Mouse (Mus musculus): ENCODE results near the gene AC109138.7. TPM values are rescaled to one million over a fixed set of nuclear protein-coding genes. Genes with fewer than 3 reads are reported as not detected.

The AC109138.7 gene
- polyA plus RNA-seq, 1 experiment from 2014 or later: not detected

- H3K4me1 ChIP-seq (ENCODE audit: control insufficient read depth, insufficient read depth, low read depth, low read length): peaks cover 5% of the 10 kb centered on the region
These were observed 40.1 kb downstream of the AC109138.7 start for GRCm38 (mm10) chr19:4254230-4254629.

GRCm38 (mm10) chr19:4255583-4256162 lies 41.5 kb downstream of the AC109138.7 start:
- Histone ChIP-seq H3K4me2 (ENCODE audit: low read length) (no peak overlapping the region), H3K9ac (ENCODE audit: low read depth, low read length) (no peak overlapping the region), H3K9me3 (ENCODE audit: control insufficient read depth, low read length) (no peaks in the 10 kb centered on the region), H3K4me1 (ENCODE audit: control insufficient read depth, insufficient read depth, low read depth, low read length) (peaks cover 5% of the 10 kb centered on the region), H3K4me3 (ENCODE audit: low read length) (no peak overlapping the region), H3K27me3 (replicated peaks; ENCODE audit: control insufficient read depth, insufficient read depth, low read length) (no peaks in the 10 kb centered on the region), H3K27ac (ENCODE audit: low read depth, low read length) (no peak overlapping the region), H3K36me3 (ENCODE audit: control insufficient read depth, insufficient read depth, low read length) (no peaks in the 10 kb centered on the region)
- WGBS: 72% methylated on average over 11 of the region's 11 CpGs
- no peak for ATAC-seq

More at GRCm38 (mm10) chr19:4254230-4254629, 40.1 kb downstream of the AC109138.7 start:
- Histone ChIP-seq H3K4me3 (ENCODE audit: low read length) (no peak overlapping the region), H3K4me2 (ENCODE audit: low read length) (no peak overlapping the region), H3K9ac (ENCODE audit: low read depth, low read length) (no peak overlapping the region), H3K27ac (ENCODE audit: low read depth, low read length) (no peak overlapping the region), H3K9me3 (ENCODE audit: control insufficient read depth, low read length) (no peaks in the 10 kb centered on the region), H3K27me3 (replicated peaks; ENCODE audit: control insufficient read depth, insufficient read depth, low read length) (no peaks in the 10 kb centered on the region), H3K36me3 (ENCODE audit: control insufficient read depth, insufficient read depth, low read length) (no peaks in the 10 kb centered on the region)
- 90% methylated on average over 7 of the region's 7 CpGs for WGBS
- no peak for ATAC-seq

- Histone ChIP-seq H3K4me1 (ENCODE audit: control insufficient read depth, insufficient read depth, low read depth, low read length) (peaks cover 5% of the 10 kb centered on the region), H3K27ac (ENCODE audit: low read depth, low read length) (peak overlapping the region; percentile 55; the same call in 1 of the 2 replicates), H3K9me3 (ENCODE audit: control insufficient read depth, low read length) (no peaks in the 10 kb centered on the region), H3K36me3 (ENCODE audit: control insufficient read depth, insufficient read depth, low read length) (no peaks in the 10 kb centered on the region), H3K27me3 (replicated peaks; ENCODE audit: control insufficient read depth, insufficient read depth, low read length) (no peaks in the 10 kb centered on the region), H3K4me2 (ENCODE audit: low read length) (peak overlapping the region; percentile 85), H3K9ac (ENCODE audit: low read depth, low read length) (peak overlapping the region; percentile 75), H3K4me3 (ENCODE audit: low read length) (peak overlapping the region; percentile 74)
- peak; percentile 94 for ATAC-seq
- WGBS: under 1% methylated on average over 41 of the region's 41 CpGs
These were observed 43.2 kb downstream of the AC109138.7 start for GRCm38 (mm10) chr19:4257216-4257896.

GRCm38 (mm10) chr19:4257897-4258252 lies 43.7 kb downstream of the AC109138.7 start:
- peak overlapping the region; percentile 69 for H3K9ac ChIP-seq (ENCODE audit: low read depth, low read length)
- 18% methylated on average over 12 of the region's 12 CpGs for WGBS

GRCm38 (mm10) chr19:4261038-4261698 lies 47.0 kb downstream of the AC109138.7 start:
- no peaks in the 10 kb centered on the region for H3K9me3 ChIP-seq (ENCODE audit: control insufficient read depth, low read length)
- H3K27ac ChIP-seq (ENCODE audit: low read depth, low read length): no peak overlapping the region
- no peaks in the 10 kb centered on the region for H3K36me3 ChIP-seq (ENCODE audit: control insufficient read depth, insufficient read depth, low read length)
- no peak overlapping the region for H3K4me2 ChIP-seq (ENCODE audit: low read length)
- WGBS: 55% methylated on average over 8 of the region's 8 CpGs
- no peak overlapping the region for H3K4me3 ChIP-seq (ENCODE audit: low read length)
- H3K4me1 ChIP-seq (ENCODE audit: control insufficient read depth, insufficient read depth, low read depth, low read length): peaks cover 5% of the 10 kb centered on the region
- no peak for ATAC-seq
- no peaks in the 10 kb centered on the region for H3K27me3 ChIP-seq (replicated peaks; ENCODE audit: control insufficient read depth, insufficient read depth, low read length)
- H3K9ac ChIP-seq (ENCODE audit: low read depth, low read length): no peak overlapping the region

More at GRCm38 (mm10) chr19:4257897-4258252, 43.7 kb downstream of the AC109138.7 start:
- ATAC-seq: no peak; the same call in 1 of the 2 replicates
- Histone ChIP-seq H3K36me3 (ENCODE audit: control insufficient read depth, insufficient read depth, low read length) (no peaks in the 10 kb centered on the region), H3K4me1 (ENCODE audit: control insufficient read depth, insufficient read depth, low read depth, low read length) (peaks cover 5% of the 10 kb centered on the region), H3K4me3 (ENCODE audit: low read length) (peak overlapping the region; percentile 74), H3K9me3 (ENCODE audit: control insufficient read depth, low read length) (no peaks in the 10 kb centered on the region), H3K27ac (ENCODE audit: low read depth, low read length) (no peak overlapping the region), H3K27me3 (replicated peaks; ENCODE audit: control insufficient read depth, insufficient read depth, low read length) (no peaks in the 10 kb centered on the region), H3K4me2 (ENCODE audit: low read length) (peak overlapping the region; percentile 85)

- Histone ChIP-seq H3K36me3 (ENCODE audit: control insufficient read depth, insufficient read depth, low read length) (no peaks in the 10 kb centered on the region), H3K4me2 (ENCODE audit: low read length) (no peak overlapping the region), H3K9me3 (ENCODE audit: control insufficient read depth, low read length) (no peaks in the 10 kb centered on the region), H3K4me1 (ENCODE audit: control insufficient read depth, insufficient read depth, low read depth, low read length) (peaks cover 4% of the 10 kb centered on the region), H3K4me3 (ENCODE audit: low read length) (no peak overlapping the region), H3K27me3 (replicated peaks; ENCODE audit: control insufficient read depth, insufficient read depth, low read length) (no peaks in the 10 kb centered on the region), H3K27ac (ENCODE audit: low read depth, low read length) (no peak overlapping the region), H3K9ac (ENCODE audit: low read depth, low read length) (no peak overlapping the region)
- no peak for ATAC-seq
- WGBS: 84% methylated on average over 6 of the region's 6 CpGs
These were observed 48.6 kb downstream of the AC109138.7 start for GRCm38 (mm10) chr19:4262756-4263155.

GRCm38 (mm10) chr19:4263702-4264101 lies 49.5 kb downstream of the AC109138.7 start:
- H3K4me2 ChIP-seq (ENCODE audit: low read length): no peak overlapping the region
- no peak overlapping the region for H3K9ac ChIP-seq (ENCODE audit: low read depth, low read length)
- WGBS: 69% methylated on average over 14 of the region's 14 CpGs
- peaks cover 4% of the 10 kb centered on the region; the same call in 1 of the 2 replicates for H3K4me1 ChIP-seq (ENCODE audit: control insufficient read depth, insufficient read depth, low read depth, low read length)
- H3K36me3 ChIP-seq (ENCODE audit: control insufficient read depth, insufficient read depth, low read length): no peaks in the 10 kb centered on the region
- no peak overlapping the region for H3K4me3 ChIP-seq (ENCODE audit: low read length)
- no peaks in the 10 kb centered on the region for H3K9me3 ChIP-seq (ENCODE audit: control insufficient read depth, low read length)
- 0 out of 2 replicates have a peak, but pooled peaks have one; percentile 5 for ATAC-seq
- no peaks in the 10 kb centered on the region for H3K27me3 ChIP-seq (replicated peaks; ENCODE audit: control insufficient read depth, insufficient read depth, low read length)
- H3K27ac ChIP-seq (ENCODE audit: low read depth, low read length): no peak overlapping the region

GRCm38 (mm10) chr19:4264171-4264780 lies 50.1 kb downstream of the AC109138.7 start:
- peaks cover 10% of the 10 kb centered on the region for H3K4me1 ChIP-seq (ENCODE audit: control insufficient read depth, insufficient read depth, low read depth, low read length)
- H3K27ac ChIP-seq (ENCODE audit: low read depth, low read length): no peak overlapping the region
- ATAC-seq: no peak
- H3K4me3 ChIP-seq (ENCODE audit: low read length): no peak overlapping the region
- no peaks in the 10 kb centered on the region for H3K9me3 ChIP-seq (ENCODE audit: control insufficient read depth, low read length)
- H3K36me3 ChIP-seq (ENCODE audit: control insufficient read depth, insufficient read depth, low read length): no peaks in the 10 kb centered on the region
- no peaks in the 10 kb centered on the region for H3K27me3 ChIP-seq (replicated peaks; ENCODE audit: control insufficient read depth, insufficient read depth, low read length)
- H3K4me2 ChIP-seq (ENCODE audit: low read length): no peak overlapping the region
- H3K9ac ChIP-seq (ENCODE audit: low read depth, low read length): no peak overlapping the region
- 92% methylated on average over 6 of the region's 6 CpGs for WGBS

- Histone ChIP-seq H3K27ac (ENCODE audit: low read depth, low read length) (no peak overlapping the region), H3K9ac (ENCODE audit: low read depth, low read length) (no peak overlapping the region), H3K27me3 (replicated peaks; ENCODE audit: control insufficient read depth, insufficient read depth, low read length) (peaks cover 4% of the 10 kb centered on the region; the same call in 1 of the 2 replicates), H3K4me1 (ENCODE audit: control insufficient read depth, insufficient read depth, low read depth, low read length) (peaks cover 10% of the 10 kb centered on the region), H3K4me3 (ENCODE audit: low read length) (no peak overlapping the region), H3K9me3 (ENCODE audit: control insufficient read depth, low read length) (no peaks in the 10 kb centered on the region), H3K36me3 (ENCODE audit: control insufficient read depth, insufficient read depth, low read length) (peaks cover 3% of the 10 kb centered on the region; the same call in 1 of the 2 replicates), H3K4me2 (ENCODE audit: low read length) (no peak overlapping the region)
- no peak for ATAC-seq
- 73% methylated on average over 4 of the region's 4 CpGs for WGBS
These were observed 51.8 kb downstream of the AC109138.7 start for GRCm38 (mm10) chr19:4265956-4266355.
